Mouse (Mus musculus) kidney, adult 8-10 months (tissue): ENCODE measurements around the gene Olfr279.
A peak's percentile ranks its signal among the peaks of the same experiment; 100 is the strongest.

Source experiments
- DNase-seq, 2 experiments: peaks; one replicate each; pipeline ENCODE4 v3.0.0; 2022

Olfr279 gene

GRCm38 (mm10) chr15:98492102-98492501 lies at the start of gene Olfr279:
Gene Olfr279 (plus strand): TSS chr15:98492402.
- DNase-seq: no peak

- DNase-seq: no peak
Observed at GRCm38 (mm10) chr15:98444561-98444960, 47.6 kb upstream of the Olfr279 start.

GRCm38 (mm10) chr15:98448521-98448920 lies 43.7 kb upstream of the Olfr279 start:
- DNase-seq: peak; percentile 69 to 73

- no peak for DNase-seq
Observed at GRCm38 (mm10) chr15:98452288-98452687, 39.9 kb upstream of the Olfr279 start, which contains the start of gene Olfr281. Gene Olfr281 (plus strand): TSS chr15:98452588.

- no peak for DNase-seq
Observed at GRCm38 (mm10) chr15:98469596-98469995, 22.6 kb upstream of the Olfr279 start, which contains the start of gene OR5BS1P. Gene OR5BS1P (plus strand): TSS chr15:98469896.

- no peak for DNase-seq
Observed at GRCm38 (mm10) chr15:98471539-98471938, 20.7 kb upstream of the Olfr279 start.

- DNase-seq: no peak
Observed at GRCm38 (mm10) chr15:98474958-98475357, 17.2 kb upstream of the Olfr279 start.

GRCm38 (mm10) chr15:98475382-98475781 lies 16.8 kb upstream of the Olfr279 start:
- peak; percentile 8 to 34 for DNase-seq

GRCm38 (mm10) chr15:98476281-98476680 lies 15.9 kb upstream of the Olfr279 start:
- DNase-seq: no peak

- no peak for DNase-seq
Observed at GRCm38 (mm10) chr15:98479568-98480102, 12.6 kb upstream of the Olfr279 start.

GRCm38 (mm10) chr15:98482701-98483100 lies 9.5 kb upstream of the Olfr279 start, which contains the start of gene Lalba:
Gene Lalba (minus strand): TSS chr15:98482721.
- no peak for DNase-seq

GRCm38 (mm10) chr15:98483907-98484886 lies 8.0 kb upstream of the Olfr279 start:
- peak; percentile 26 to 28 for DNase-seq

- DNase-seq: no peak
Observed at GRCm38 (mm10) chr15:98486433-98487021, 5.7 kb upstream of the Olfr279 start.

GRCm38 (mm10) chr15:98491332-98491731 lies 870 bp upstream of the Olfr279 start:
- no peak for DNase-seq

- no peak for DNase-seq
Observed at GRCm38 (mm10) chr15:98497631-98498030, 5.4 kb downstream of the Olfr279 start.

GRCm38 (mm10) chr15:98503317-98503716 lies 11.1 kb downstream of the Olfr279 start:
- DNase-seq: no peak

- peak in 1 of 2 experiments; percentile 68 for DNase-seq
Observed at GRCm38 (mm10) chr15:98504514-98504913, 12.3 kb downstream of the Olfr279 start.

- no peak for DNase-seq
Observed at GRCm38 (mm10) chr15:98506253-98506957, 14.2 kb downstream of the Olfr279 start.

- DNase-seq: no peak
Observed at GRCm38 (mm10) chr15:98507321-98507720, 15.1 kb downstream of the Olfr279 start.

GRCm38 (mm10) chr15:98509387-98509786 lies 17.2 kb downstream of the Olfr279 start:
- no peak for DNase-seq

- DNase-seq: peak in 1 of 2 experiments; percentile 66
Observed at GRCm38 (mm10) chr15:98510438-98511385, 18.5 kb downstream of the Olfr279 start.
